Mouse (Mus musculus): Measurements from ENCODE around the gene Tspan33. TPM values are rescaled to one million over a fixed set of nuclear protein-coding genes. Genes with fewer than 3 reads are reported as not detected.
"Not testable (repeated sequence)": the region's sequence is repeated elsewhere in the genome, so short reads cannot be mapped to it uniquely, and the experiment has no call there.

Gene Tspan33
- polyA plus RNA-seq, 1 experiment from 2014 or later = 1.0 TPM

DNA sequence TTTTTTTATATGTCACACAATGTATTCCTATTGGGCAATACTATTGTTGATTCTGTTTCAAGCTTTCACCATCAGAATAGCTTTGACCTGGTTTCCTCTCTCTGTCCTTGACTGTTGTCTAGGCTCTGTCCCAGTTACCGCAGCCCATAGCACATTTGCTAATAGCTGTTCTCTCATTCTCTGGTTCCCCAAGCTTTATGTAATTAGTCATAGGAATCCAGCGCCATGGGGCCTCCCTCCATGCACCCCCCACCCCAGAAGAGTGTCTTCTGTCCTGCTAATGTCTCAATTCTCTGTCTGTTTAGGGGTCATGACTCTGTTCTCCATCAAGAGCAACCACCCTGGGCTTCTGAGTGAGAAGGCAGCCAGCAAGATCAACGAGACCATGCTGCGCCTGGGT is 62.5 kb downstream of the Tspan33 start:
- Histone ChIP-seq H3K9ac (ENCODE audit: low read depth, low read length) (no peak overlapping the region), H3K4me2 (replicated peaks; ENCODE audit: low read depth) (no peak overlapping the region), H3K4me3 (ENCODE audit: low read depth, low read length) (no peak overlapping the region), H3K27me3 (replicated peaks; ENCODE audit: control insufficient read depth, insufficient read depth, low read length) (no peaks in the 10 kb centered on the region), H3K4me1 (replicated peaks; ENCODE audit: control insufficient read depth, insufficient read depth, low read length) (no peaks in the 10 kb centered on the region), H3K27ac (ENCODE audit: low read depth, low read length) (no peak overlapping the region), H3K9me3 (ENCODE audit: control insufficient read depth) (no peaks in the 10 kb centered on the region), H3K36me3 (ENCODE audit: control insufficient read depth, insufficient read depth) (peaks cover 40% of the 10 kb centered on the region)
- TF ChIP-seq CTCF (IDR thresholded peaks at IDR 0.05; ENCODE audit: low read depth) = no peak
- no peak for ATAC-seq
- 86% methylated on average over 4 of the region's 4 CpGs for WGBS

DNA sequence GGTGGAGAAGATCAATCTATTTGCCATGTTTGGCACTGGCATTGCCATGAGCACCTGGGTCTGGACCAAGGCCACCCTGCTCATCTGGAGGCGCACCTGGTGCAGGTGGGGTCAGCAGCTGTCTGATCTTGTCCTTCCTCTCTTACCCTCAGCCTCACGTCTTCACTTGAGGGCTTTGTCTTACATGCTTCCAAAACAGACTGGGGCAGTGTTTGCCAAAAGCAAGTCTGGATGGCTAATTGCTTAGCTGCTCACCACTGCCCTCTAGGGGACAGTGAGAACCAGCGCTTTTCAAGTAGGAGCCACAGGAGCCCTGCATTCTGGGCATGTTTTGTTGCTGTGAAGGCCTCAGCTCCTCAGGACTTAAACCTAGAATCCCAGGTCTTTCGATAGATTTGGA is 64.4 kb downstream of the Tspan33 start:
- Histone ChIP-seq H3K27ac (ENCODE audit: low read depth, low read length) (no peak overlapping the region), H3K4me3 (ENCODE audit: low read depth, low read length) (no peak overlapping the region), H3K9me3 (ENCODE audit: control insufficient read depth) (no peaks in the 10 kb centered on the region), H3K36me3 (ENCODE audit: control insufficient read depth, insufficient read depth) (peaks cover 38% of the 10 kb centered on the region), H3K4me2 (replicated peaks; ENCODE audit: low read depth) (no peak overlapping the region), H3K4me1 (replicated peaks; ENCODE audit: control insufficient read depth, insufficient read depth, low read length) (no peaks in the 10 kb centered on the region), H3K9ac (ENCODE audit: low read depth, low read length) (no peak overlapping the region), H3K27me3 (replicated peaks; ENCODE audit: control insufficient read depth, insufficient read depth, low read length) (no peaks in the 10 kb centered on the region)
- TF ChIP-seq CTCF (IDR thresholded peaks at IDR 0.05; ENCODE audit: low read depth) = peak; percentile 96
- WGBS = 37% methylated on average over 4 of the region's 4 CpGs
- no peak for ATAC-seq

DNA sequence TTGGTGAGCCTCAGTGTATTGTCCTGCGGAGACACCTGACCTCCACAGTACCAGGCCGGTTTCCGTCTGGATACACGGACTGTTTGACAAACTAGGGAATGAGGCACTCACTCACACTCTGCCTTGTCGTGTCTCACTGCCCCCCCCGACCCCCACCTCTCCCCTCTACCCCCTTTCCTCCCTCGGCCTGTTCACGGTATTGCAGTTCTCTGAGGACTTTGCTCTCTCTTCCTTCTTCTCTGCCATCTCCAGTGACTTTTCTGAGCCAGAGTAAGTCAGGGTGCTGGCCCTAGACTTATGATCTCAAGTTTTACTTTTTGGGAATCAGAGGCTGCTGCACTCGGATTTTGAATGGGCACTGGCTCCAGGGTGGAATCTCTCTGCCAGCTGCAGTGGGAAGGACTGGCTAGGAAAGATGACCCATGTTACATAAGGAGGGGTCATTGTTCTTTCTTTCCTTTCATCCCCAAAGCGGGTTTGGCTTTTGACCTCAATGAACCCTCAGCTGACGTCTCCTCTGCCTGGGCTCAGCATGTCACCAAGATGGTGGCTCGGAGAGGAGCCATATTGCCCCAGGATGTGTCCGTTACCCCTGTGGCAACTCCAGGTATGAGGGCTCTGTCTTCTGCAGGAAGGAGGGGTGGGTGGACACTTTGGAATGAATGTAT is 65.1 kb downstream of the Tspan33 start:
- Histone ChIP-seq H3K4me2 (replicated peaks; ENCODE audit: low read depth) (no peak overlapping the region), H3K27me3 (replicated peaks; ENCODE audit: control insufficient read depth, insufficient read depth, low read length) (no peaks in the 10 kb centered on the region), H3K4me1 (replicated peaks; ENCODE audit: control insufficient read depth, insufficient read depth, low read length) (no peaks in the 10 kb centered on the region), H3K4me3 (ENCODE audit: low read depth, low read length) (no peak overlapping the region), H3K9me3 (ENCODE audit: control insufficient read depth) (no peaks in the 10 kb centered on the region), H3K27ac (ENCODE audit: low read depth, low read length) (no peak overlapping the region), H3K36me3 (ENCODE audit: control insufficient read depth, insufficient read depth) (peaks cover 34% of the 10 kb centered on the region), H3K9ac (ENCODE audit: low read depth, low read length) (no peak overlapping the region)
- TF ChIP-seq CTCF (IDR thresholded peaks at IDR 0.05; ENCODE audit: low read depth) = no peak
- no peak for ATAC-seq
- WGBS = 87% methylated on average over 13 of the region's 13 CpGs

DNA sequence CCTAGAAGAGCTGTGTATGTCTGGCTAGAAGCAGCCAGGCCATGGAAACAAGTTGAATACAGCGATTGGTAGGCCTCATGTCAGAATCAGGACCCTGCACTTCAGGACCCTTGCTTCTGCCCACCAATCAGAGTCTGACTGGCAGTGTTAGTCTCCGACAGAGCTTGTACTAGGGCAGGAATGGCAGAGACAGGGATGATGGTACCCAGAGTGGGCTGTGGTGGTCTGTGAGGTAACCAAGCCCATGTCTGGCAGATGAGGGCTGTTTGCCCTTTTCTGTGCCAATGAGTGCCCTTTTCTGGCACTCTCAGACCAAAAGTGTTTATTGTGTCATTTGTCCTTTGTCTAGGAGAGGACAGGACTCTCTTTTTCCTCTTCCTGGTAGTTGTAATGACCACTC is 66.4 kb downstream of the Tspan33 start:
- peaks cover 26% of the 10 kb centered on the region for H3K36me3 ChIP-seq (ENCODE audit: control insufficient read depth, insufficient read depth)
- ATAC-seq; H3K9ac ChIP-seq (ENCODE audit: low read depth, low read length); H3K4me2 ChIP-seq (replicated peaks; ENCODE audit: low read depth); H3K27me3 ChIP-seq (replicated peaks; ENCODE audit: control insufficient read depth, insufficient read depth, low read length); H3K4me1 ChIP-seq (replicated peaks; ENCODE audit: control insufficient read depth, insufficient read depth, low read length); H3K27ac ChIP-seq (ENCODE audit: low read depth, low read length); H3K9me3 ChIP-seq (ENCODE audit: control insufficient read depth); H3K4me3 ChIP-seq (ENCODE audit: low read depth, low read length): not testable (repeated sequence)
- WGBS = 93% methylated on average over 2 of the region's 2 CpGs

DNA sequence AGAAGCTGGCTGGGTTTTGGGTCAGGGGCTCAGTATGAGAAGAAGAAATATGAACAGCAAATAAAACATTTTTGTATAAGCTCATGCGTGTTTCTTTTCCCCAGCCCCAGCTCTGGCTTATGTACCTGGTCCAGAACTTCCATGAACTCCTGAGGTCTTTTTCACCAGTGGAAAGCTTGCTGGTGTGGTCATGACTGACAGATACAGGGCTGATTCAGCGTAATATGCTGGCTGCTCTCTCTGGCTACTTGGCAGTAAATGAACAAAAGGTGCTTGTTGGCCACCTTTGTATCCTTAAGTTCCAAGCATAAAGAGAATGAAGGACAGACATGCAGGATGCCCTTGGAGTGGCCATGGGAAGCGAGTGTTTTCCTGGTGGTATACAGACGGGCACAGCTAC is 67.3 kb downstream of the Tspan33 start:
- 93% methylated on average over 4 of the region's 4 CpGs for WGBS
- Histone ChIP-seq H3K9me3 (ENCODE audit: control insufficient read depth) (no peaks in the 10 kb centered on the region), H3K4me3 (ENCODE audit: low read depth, low read length) (no peak overlapping the region), H3K27ac (ENCODE audit: low read depth, low read length) (no peak overlapping the region), H3K4me2 (replicated peaks; ENCODE audit: low read depth) (no peak overlapping the region), H3K27me3 (replicated peaks; ENCODE audit: control insufficient read depth, insufficient read depth, low read length) (no peaks in the 10 kb centered on the region), H3K36me3 (ENCODE audit: control insufficient read depth, insufficient read depth) (peaks cover 22% of the 10 kb centered on the region), H3K4me1 (replicated peaks; ENCODE audit: control insufficient read depth, insufficient read depth, low read length) (no peaks in the 10 kb centered on the region), H3K9ac (ENCODE audit: low read depth, low read length) (no peak overlapping the region)
- no peak for ATAC-seq
- no peak for TF ChIP-seq CTCF (IDR thresholded peaks at IDR 0.05; ENCODE audit: low read depth)

DNA sequence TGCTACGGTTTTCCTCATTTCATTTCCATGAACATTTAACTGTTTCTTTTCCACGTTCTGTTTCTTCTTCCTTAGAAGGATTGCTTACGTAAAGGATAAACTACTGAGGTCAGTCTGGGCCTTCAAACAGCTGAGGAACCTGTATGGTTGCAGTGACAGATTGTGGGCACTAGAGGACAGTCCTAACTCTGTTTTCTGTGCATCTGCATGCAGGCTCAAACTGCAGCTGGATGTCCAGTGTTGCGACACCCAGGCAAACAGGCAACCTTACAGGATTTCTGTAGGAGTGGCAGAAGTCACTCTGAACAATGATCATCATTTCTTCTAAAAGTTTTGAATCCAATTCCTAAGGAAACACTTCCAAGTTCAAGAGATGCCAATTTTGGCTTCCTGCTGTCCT is 68.5 kb downstream of the Tspan33 start:
- 61% methylated on average over 4 of the region's 4 CpGs for WGBS
- H3K27me3 ChIP-seq (replicated peaks; ENCODE audit: control insufficient read depth, insufficient read depth, low read length) = no peaks in the 10 kb centered on the region
- no peak overlapping the region for H3K4me3 ChIP-seq (ENCODE audit: low read depth, low read length)
- ATAC-seq = peak; percentile 51; the same call in 1 of the 2 replicates
- peak; percentile 86 for TF ChIP-seq CTCF (IDR thresholded peaks at IDR 0.05; ENCODE audit: low read depth)
- no peak overlapping the region for H3K4me2 ChIP-seq (replicated peaks; ENCODE audit: low read depth)
- no peak overlapping the region for H3K9ac ChIP-seq (ENCODE audit: low read depth, low read length)
- H3K9me3 ChIP-seq (ENCODE audit: control insufficient read depth) = no peaks in the 10 kb centered on the region
- H3K36me3 ChIP-seq (ENCODE audit: control insufficient read depth, insufficient read depth) = peaks cover 11% of the 10 kb centered on the region; the same call in 1 of the 2 replicates
- no peaks in the 10 kb centered on the region for H3K4me1 ChIP-seq (replicated peaks; ENCODE audit: control insufficient read depth, insufficient read depth, low read length)
- H3K27ac ChIP-seq (ENCODE audit: low read depth, low read length) = no peak overlapping the region

DNA sequence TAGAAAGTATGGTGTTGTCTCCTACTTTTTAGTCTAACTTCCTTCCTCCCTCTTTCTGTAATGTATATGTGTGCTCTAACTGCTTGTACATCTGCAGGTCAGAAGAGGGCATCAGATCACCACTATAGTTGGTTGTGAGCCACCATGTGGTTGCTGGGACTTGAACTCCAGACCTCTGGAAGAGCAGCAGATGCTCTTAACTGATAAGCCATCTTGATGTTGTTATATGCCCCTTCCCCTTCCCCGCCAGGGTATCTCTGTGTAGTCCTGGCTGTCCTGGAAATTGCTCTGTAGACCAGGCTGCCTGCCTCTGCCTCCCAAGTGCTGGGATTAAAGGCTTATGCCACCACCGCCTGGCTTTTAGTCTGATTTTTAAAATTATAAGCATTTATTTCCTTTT is 72.9 kb downstream of the Tspan33 start:
- 95% methylated on average over 2 of the region's 2 CpGs for WGBS
- H3K27me3 ChIP-seq (replicated peaks; ENCODE audit: control insufficient read depth, insufficient read depth, low read length) = no peaks in the 10 kb centered on the region
- H3K9me3 ChIP-seq (ENCODE audit: control insufficient read depth) = no peaks in the 10 kb centered on the region
- H3K4me2 ChIP-seq (replicated peaks; ENCODE audit: low read depth) = no peak overlapping the region
- H3K36me3 ChIP-seq (ENCODE audit: control insufficient read depth, insufficient read depth) = no peaks in the 10 kb centered on the region
- ATAC-seq = no peak
- peak; percentile 45 for TF ChIP-seq CTCF (IDR thresholded peaks at IDR 0.05; ENCODE audit: low read depth)
- no peak overlapping the region for H3K4me3 ChIP-seq (ENCODE audit: low read depth, low read length)
- H3K27ac ChIP-seq (ENCODE audit: low read depth, low read length) = no peak overlapping the region
- H3K4me1 ChIP-seq (replicated peaks; ENCODE audit: control insufficient read depth, insufficient read depth, low read length) = peaks cover 6% of the 10 kb centered on the region; the same call in 1 of the 2 replicates
- H3K9ac ChIP-seq (ENCODE audit: low read depth, low read length) = no peak overlapping the region

Other genes starting within 250 kb of the Tspan33 start
- 438 and 439 TPM in 2 replicates for gene Atp6v1f, start 226.5 kb upstream of the Tspan33 start, polyA plus RNA-seq (2015; fragmentation: Nextera tagmentation; extraction: Ambion mirVana)
- not detected in 2 replicates for gene Atp6v1fnb, start 222.8 kb upstream of the Tspan33 start, polyA plus RNA-seq (2015; fragmentation: Nextera tagmentation; extraction: Ambion mirVana)
- 2.7 and 3.8 TPM in 2 replicates for gene Kcp, start 186.3 kb upstream of the Tspan33 start, polyA plus RNA-seq (2015; fragmentation: Nextera tagmentation; extraction: Ambion mirVana)
- 4.2 and 4.3 TPM in 2 replicates for gene Irf5, start 167.6 kb upstream of the Tspan33 start, polyA plus RNA-seq (2015; fragmentation: Nextera tagmentation; extraction: Ambion mirVana)
- gene Tnpo3, start 84.3 kb upstream of the Tspan33 start, polyA plus RNA-seq (2015; fragmentation: Nextera tagmentation; extraction: Ambion mirVana) = 28.1 and 28.5 TPM in 2 replicates
- gene Smo, start 41.3 kb downstream of the Tspan33 start, polyA plus RNA-seq (2015; fragmentation: Nextera tagmentation; extraction: Ambion mirVana) = 7.1 and 7.4 TPM in 2 replicates
- 74.7 and 83.6 TPM in 2 replicates for gene Ahcyl2, start 73.8 kb downstream of the Tspan33 start, polyA plus RNA-seq (2015; fragmentation: Nextera tagmentation; extraction: Ambion mirVana)
- 0.46 and 0.63 TPM in 2 replicates for gene Strip2, start 222.8 kb downstream of the Tspan33 start, polyA plus RNA-seq (2015; fragmentation: Nextera tagmentation; extraction: Ambion mirVana)